16 mouse cellular contexts compared by ENCODE assay signal in the genomic region with DNA sequence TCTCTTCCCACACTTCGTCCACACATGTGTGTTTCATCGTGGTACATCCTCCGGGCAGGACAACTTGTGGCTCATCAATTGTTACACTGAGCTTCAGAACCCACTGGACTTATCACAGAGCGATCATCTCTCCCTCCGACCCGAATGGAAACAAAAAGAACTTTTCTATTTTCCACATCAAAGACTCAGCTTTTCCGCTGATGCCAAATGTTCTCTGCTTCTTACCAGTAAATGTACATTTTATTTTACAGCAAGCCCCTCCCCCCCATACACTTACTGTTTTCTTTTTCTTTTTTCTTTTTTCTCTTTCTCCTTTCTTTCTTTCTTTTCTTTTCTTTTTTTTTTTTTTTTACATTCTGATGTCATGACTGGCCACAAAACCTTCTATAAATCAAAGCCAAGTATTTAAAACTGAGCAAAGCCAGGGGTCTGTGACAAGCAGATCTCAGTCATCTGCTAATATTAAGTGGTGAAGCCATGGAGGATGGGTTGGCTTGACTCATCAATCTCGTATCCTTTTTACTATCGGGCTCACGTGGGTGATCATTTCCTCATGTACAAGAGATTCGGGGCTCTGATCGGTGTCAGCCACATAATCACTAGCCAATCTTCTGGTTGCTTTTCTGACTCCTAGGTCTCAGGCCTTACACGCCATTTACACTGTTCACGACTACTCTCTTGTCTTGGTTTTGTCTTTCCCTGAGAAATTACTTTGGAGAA.
A peak's percentile ranks its signal among the peaks of the same experiment; 100 is the strongest.
DNase-seq lines count a peak whose midpoint lies in the region; ATAC-seq and TF ChIP-seq lines count a peak whose summit lies in the region.
"Had no signal": no experiment of that assay in that cellular context is flagged by ENCODE, and none has a peak within 500 bp of the region (broad histone marks: within the 10 kb centered on the region; RNA-seq: fewer than 3 reads in every experiment).

No protein-coding gene starts in this region.

- H3K27me3 ChIP-seq in liver, embryonic 11.5 days (replicated peaks; ENCODE audit: control insufficient read depth, insufficient read depth, low read length) = no peaks in the 10 kb centered on the region
- no peaks in the 10 kb centered on the region for H3K27me3 ChIP-seq in liver, postnatal 0 days (ENCODE audit: insufficient read depth, low read length)
- no peaks in the 10 kb centered on the region for H3K27me3 ChIP-seq in forebrain, postnatal 0 days (ENCODE audit: insufficient read depth, low read length)
- no peaks in the 10 kb centered on the region for H3K27me3 ChIP-seq in liver, embryonic 14.5 days (ENCODE audit: control insufficient read depth, insufficient read depth, low read length)
- H3K27me3 ChIP-seq: lung, embryonic 15.5 days had no signal

- no peaks in the 10 kb centered on the region for H3K36me3 ChIP-seq in liver, embryonic 11.5 days (ENCODE audit: control insufficient read depth, insufficient read depth, low read length)
- 0 out of 2 replicates have a peak, but pooled peaks cover 5% of the 10 kb centered on the region for H3K36me3 ChIP-seq in liver, postnatal 0 days (replicated peaks; ENCODE audit: insufficient read depth, low read length)
- no peaks in the 10 kb centered on the region for H3K36me3 ChIP-seq in forebrain, postnatal 0 days (ENCODE audit: insufficient read depth)
- no peaks in the 10 kb centered on the region for H3K36me3 ChIP-seq in liver, embryonic 14.5 days (replicated peaks; ENCODE audit: control insufficient read depth, insufficient read depth, low read depth)
- H3K36me3 ChIP-seq: lung, embryonic 15.5 days had no signal

- peaks cover 4% of the 10 kb centered on the region; the same call in 1 of the 2 replicates for H3K9me3 ChIP-seq in liver, embryonic 11.5 days (ENCODE audit: control insufficient read depth, low read length)
- H3K9me3 ChIP-seq in liver, postnatal 0 days (ENCODE audit: low read length) = no peaks in the 10 kb centered on the region
- H3K9me3 ChIP-seq in forebrain, postnatal 0 days (ENCODE audit: low read length) = no peaks in the 10 kb centered on the region
- no peaks in the 10 kb centered on the region for H3K9me3 ChIP-seq in liver, embryonic 14.5 days (ENCODE audit: control insufficient read depth, low read length)
- H3K9me3 ChIP-seq: lung, embryonic 15.5 days had no signal

- H3K4me1 ChIP-seq in liver, embryonic 11.5 days (replicated peaks; ENCODE audit: control insufficient read depth, insufficient read depth, low read length) = peaks cover 24% of the 10 kb centered on the region
- peaks cover 19% of the 10 kb centered on the region for H3K4me1 ChIP-seq in liver, postnatal 0 days (ENCODE audit: insufficient read depth)
- H3K4me1 ChIP-seq in forebrain, postnatal 0 days (ENCODE audit: insufficient read depth) = peaks cover 11% of the 10 kb centered on the region; the same call in 1 of the 2 replicates
- peaks cover 49 to 50% of the 10 kb centered on the region in 2 experiments for H3K4me1 ChIP-seq in liver, embryonic 14.5 days (replicated peaks; ENCODE audit: control insufficient read depth in 2 of 2, insufficient read depth in 2 of 2, low read length in 1 of 2)

- no peak for TF ChIP-seq EP300 in liver, postnatal 0 days (IDR thresholded peaks at IDR 0.05; ENCODE audit: low read depth)
- TF ChIP-seq EP300 in liver, embryonic 14.5 days (IDR thresholded peaks at IDR 0.05; ENCODE audit: low read depth) = no peak

- TF ChIP-seq CTCF in liver, postnatal 0 days (IDR thresholded peaks at IDR 0.05; ENCODE audit: low read depth) = no peak
- no peak for TF ChIP-seq CTCF in forebrain, postnatal 0 days (IDR thresholded peaks at IDR 0.05; ENCODE audit: low read depth)
- TF ChIP-seq CTCF in liver, embryonic 14.5 days (IDR thresholded peaks at IDR 0.05; ENCODE audit: low read depth) = no peak

- H3K4me2 ChIP-seq in liver, embryonic 11.5 days = no peak overlapping the region
- H3K4me2 ChIP-seq in liver, postnatal 0 days (ENCODE audit: low read depth, low read length) = no peak overlapping the region
- H3K4me2 ChIP-seq in forebrain, postnatal 0 days (ENCODE audit: low read depth) = peak overlapping the region; percentile 42
- H3K4me2 ChIP-seq in liver, embryonic 14.5 days (ENCODE audit: low read depth) = no peak overlapping the region
- H3K4me2 ChIP-seq: heart, embryonic 11.5 days; lung, embryonic 15.5 days had no signal

- no peak overlapping the region for H3K4me3 ChIP-seq in liver, embryonic 11.5 days (ENCODE audit: low read depth, low read length)
- H3K4me3 ChIP-seq in liver, postnatal 0 days (ENCODE audit: low read depth, low read length) = no peak overlapping the region
- H3K4me3 ChIP-seq in forebrain, postnatal 0 days (ENCODE audit: low read depth, low read length) = peak overlapping the region; percentile 18; the same call in 1 of the 2 replicates
- H3K4me3 ChIP-seq in liver, embryonic 14.5 days (ENCODE audit: insufficient read depth in 1 of 2, low read depth in 2 of 2, low read length in 2 of 2) = no peak overlapping the region
- H3K4me3 ChIP-seq: lung, embryonic 15.5 days; myocyte had no signal

- DNase-seq in liver, embryonic 11.5 days (ENCODE audit: low spot score) = no peak
- no peak for DNase-seq in liver, postnatal 0 days
- DNase-seq in forebrain, postnatal 0 days = no peak
- DNase-seq in liver, embryonic 14.5 days (ENCODE audit: low read depth in 3 of 3, low spot score in 3 of 3) = no peak
- no peak for DNase-seq in kidney, postnatal 25 days
- DNase-seq in cerebellum, postnatal 10 days = no peak
- no peak for DNase-seq in layer of hippocampus, postnatal 36 days
- DNase-seq: adrenal gland, postnatal 10 days; cerebellum, adult 9-10 months; heart, postnatal 36 days; kidney, adult 2 months; right cerebral cortex, postnatal 25 days had no signal

- ATAC-seq in liver, embryonic 11.5 days (replicated peaks; ENCODE audit: low FRiP score) = no peak
- no peak for ATAC-seq in liver, postnatal 0 days
- ATAC-seq in CD4-positive, CD25-positive, alpha-beta regulatory T cell, adult 4 months = peak; percentile 82
- no peak for ATAC-seq in forebrain, postnatal 0 days
- no peak for ATAC-seq in liver, embryonic 14.5 days (ENCODE audit: insufficient read depth)

- H3K9ac ChIP-seq in liver, embryonic 11.5 days (ENCODE audit: low read depth, low read length) = no peak overlapping the region
- H3K9ac ChIP-seq in liver, postnatal 0 days (replicated peaks) = no peak overlapping the region
- H3K9ac ChIP-seq in forebrain, postnatal 0 days = no peak overlapping the region
- no peak overlapping the region for H3K9ac ChIP-seq in liver, embryonic 14.5 days (replicated peaks)
- H3K9ac ChIP-seq: lung, embryonic 15.5 days had no signal

- peak overlapping the region; percentile 64 for H3K27ac ChIP-seq in liver, embryonic 11.5 days (ENCODE audit: low read depth, low read length)
- H3K27ac ChIP-seq in liver, postnatal 0 days (ENCODE audit: low read depth) = no peak overlapping the region
- no peak overlapping the region for H3K27ac ChIP-seq in forebrain, postnatal 0 days (ENCODE audit: low read depth, low read length)
- peak overlapping the region; percentile 90 for H3K27ac ChIP-seq in liver, embryonic 14.5 days
- H3K27ac ChIP-seq: lung, embryonic 15.5 days had no signal

- 89% methylated on average over 14 of the region's 14 CpGs for WGBS in liver, embryonic 11.5 days
- 89% methylated on average over 14 of the region's 14 CpGs for WGBS in liver, postnatal 0 days (ENCODE audit: insufficient replicate concordance)
- WGBS in forebrain, postnatal 0 days = 58% methylated on average over 14 of the region's 14 CpGs
- WGBS in liver, embryonic 14.5 days (ENCODE audit: insufficient replicate concordance) = 83% methylated on average over 14 of the region's 14 CpGs

Comparison
In these comparisons a context has a peak if more than half of its experiments do, and no peak if none do; other contexts are left out.
1. H3K27ac ChIP-seq: peak in liver, embryonic 11.5 days (single experiment) and liver, embryonic 14.5 days (single experiment); none in liver, postnatal 0 days (single experiment) and forebrain, postnatal 0 days (single experiment).